Mouse (Mus musculus) hindbrain, embryonic 10.5 days (tissue): Measurements from ENCODE around the gene Slc26a8. TPM values are rescaled to one million over a fixed set of nuclear protein-coding genes. Genes with fewer than 3 reads are reported as not detected.

Experiments used
- DNase-seq: peaks from one replicate; pipeline ENCODE4 v3.0.0-alpha.2; 2017; ENCODE audit warnings: low spot score
- H3K27ac ChIP-seq: fragments of 300-500 bp; sonication (generic); 2 replicates; pipeline ENCODE4 v1.5.1; 2016; ENCODE audit warnings: mild to moderate bottlenecking, moderate library complexity
- H3K27me3 ChIP-seq: fragments of 300-500 bp; sonication (generic); 2 replicates; pipeline ENCODE4 v1.6.1; 2016; ENCODE audit warnings: mild to moderate bottlenecking; ENCODE audit not compliant: poor library complexity, insufficient read depth, severe bottlenecking
- H3K36me3 ChIP-seq: fragments of 300-500 bp; sonication (generic); 2 replicates; pipeline ENCODE4 v1.6.1; 2016; ENCODE audit warnings: mild to moderate bottlenecking, moderate library complexity
- H3K4me1 ChIP-seq: fragments of 300-500 bp; sonication (generic); replicated peaks from 2 replicates; pipeline ENCODE4 v1.6.1; 2016; ENCODE audit warnings: mild to moderate bottlenecking
- H3K4me3 ChIP-seq: fragments of 300-500 bp; sonication (generic); 2 replicates; pipeline ENCODE4 v1.5.1; 2016; ENCODE audit warnings: mild to moderate bottlenecking, moderate library complexity
- H3K9me3 ChIP-seq: fragments of 300-500 bp; sonication (generic); 2 replicates; pipeline ENCODE4 v1.6.1; 2016; ENCODE audit warnings: mild to moderate bottlenecking, moderate library complexity
- WGBS: fragments of 180-500 bp; shearing (Covaris S2); methylation state at CpG from one replicate; pipeline ENCODE4 v1.1.7; 2016; 5-methylcytosine and 5-hydroxymethylcytosine counted together
- polyA plus RNA-seq: library from polyadenylated mRNA; unstranded; fragments of >200 nt; fragmentation: Nextera tagmentation; extraction: Ambion mirVana; gene quantifications from 2 replicates; pipeline ENCODE4 v1.2.1, GENCODE M21; 2016

The Slc26a8 gene
- polyA plus RNA-seq, 1 experiment from 2014 or later = 0.41 TPM

- no peaks in the 10 kb centered on the region for H3K27me3 ChIP-seq
- peaks cover 23% of the 10 kb centered on the region for H3K4me1 ChIP-seq
- no peak for DNase-seq
- no peaks in the 10 kb centered on the region for H3K9me3 ChIP-seq
- no peaks in the 10 kb centered on the region for H3K36me3 ChIP-seq
- H3K4me3 ChIP-seq = no peak overlapping the region
- no peak overlapping the region for H3K27ac ChIP-seq
- WGBS = 83% methylated on average over 2 of the region's 2 CpGs
Measured at GRCm38 (mm10) chr17:28626937-28627336, 63.1 kb downstream of the Slc26a8 start.

GRCm38 (mm10) chr17:28625327-28625726, 64.7 kb downstream of the Slc26a8 start:
- no peaks in the 10 kb centered on the region for H3K27me3 ChIP-seq
- peaks cover 35% of the 10 kb centered on the region for H3K4me1 ChIP-seq
- 93% methylated on average over 15 of the region's 15 CpGs for WGBS
- H3K4me3 ChIP-seq = no peak overlapping the region
- DNase-seq = no peak
- H3K9me3 ChIP-seq = no peaks in the 10 kb centered on the region
- no peak overlapping the region for H3K27ac ChIP-seq
- H3K36me3 ChIP-seq = peaks cover 6% of the 10 kb centered on the region

- H3K27me3 ChIP-seq = no peaks in the 10 kb centered on the region
- WGBS = 87% methylated on average over 2 of the region's 2 CpGs
Measured at GRCm38 (mm10) chr17:28624841-28625240, 65.2 kb downstream of the Slc26a8 start.

GRCm38 (mm10) chr17:28622300-28622759, 67.7 kb downstream of the Slc26a8 start, which contains the start of gene Srpk1:
Gene Srpk1 (minus strand): TSS chr17:28622709.
- H3K27me3 ChIP-seq = no peaks in the 10 kb centered on the region
- peak; percentile 92 for DNase-seq
- H3K4me1 ChIP-seq = peaks cover 42% of the 10 kb centered on the region
- H3K4me3 ChIP-seq = peak within 1 kb of the TSS; percentile 78
- WGBS = under 1% methylated on average over 53 of the region's 53 CpGs
- no peaks in the 10 kb centered on the region for H3K9me3 ChIP-seq
- peaks cover 36% of the 10 kb centered on the region for H3K36me3 ChIP-seq
- H3K27ac ChIP-seq = peak within 1 kb of the TSS; percentile 94

More at GRCm38 (mm10) chr17:28624841-28625240, 65.2 kb downstream of the Slc26a8 start:
- DNase-seq = no peak
- H3K36me3 ChIP-seq = peaks cover 11% of the 10 kb centered on the region
- no peak overlapping the region for H3K4me3 ChIP-seq
- H3K9me3 ChIP-seq = no peaks in the 10 kb centered on the region
- H3K27ac ChIP-seq = no peak overlapping the region
- H3K4me1 ChIP-seq = peaks cover 39% of the 10 kb centered on the region

- H3K27me3 ChIP-seq = no peaks in the 10 kb centered on the region
- H3K36me3 ChIP-seq = peaks cover 42% of the 10 kb centered on the region
- DNase-seq = peak; percentile 70
- peaks cover 42% of the 10 kb centered on the region for H3K4me1 ChIP-seq
- no peaks in the 10 kb centered on the region for H3K9me3 ChIP-seq
- peak overlapping the region; percentile 94 for H3K27ac ChIP-seq
- WGBS = under 1% methylated on average over 59 of the region's 78 CpGs
- H3K4me3 ChIP-seq = peak overlapping the region; percentile 78
Measured at GRCm38 (mm10) chr17:28621381-28622299, 68.4 kb downstream of the Slc26a8 start.

GRCm38 (mm10) chr17:28618775-28619174, 71.3 kb downstream of the Slc26a8 start:
- WGBS = 96% methylated on average over 1 of the region's 1 CpGs
- H3K4me1 ChIP-seq = peaks cover 42% of the 10 kb centered on the region
- no peak for DNase-seq
- H3K36me3 ChIP-seq = peaks cover 67% of the 10 kb centered on the region
- no peaks in the 10 kb centered on the region for H3K27me3 ChIP-seq
- no peak overlapping the region for H3K4me3 ChIP-seq
- H3K27ac ChIP-seq = no peak overlapping the region
- H3K9me3 ChIP-seq = no peaks in the 10 kb centered on the region

- H3K27me3 ChIP-seq = no peaks in the 10 kb centered on the region
- H3K4me3 ChIP-seq = no peak overlapping the region
- peaks cover 42% of the 10 kb centered on the region for H3K4me1 ChIP-seq
- 87% methylated on average over 7 of the region's 7 CpGs for WGBS
- no peaks in the 10 kb centered on the region for H3K9me3 ChIP-seq
- H3K36me3 ChIP-seq = peaks cover 72% of the 10 kb centered on the region
- no peak overlapping the region for H3K27ac ChIP-seq
- DNase-seq = no peak
Measured at GRCm38 (mm10) chr17:28618124-28618523, 71.9 kb downstream of the Slc26a8 start.

GRCm38 (mm10) chr17:28617636-28618035, 72.4 kb downstream of the Slc26a8 start:
- H3K4me3 ChIP-seq = no peak overlapping the region
- 91% methylated on average over 10 of the region's 10 CpGs for WGBS

GRCm38 (mm10) chr17:28615332-28615731, 74.7 kb downstream of the Slc26a8 start:
- peaks cover 22% of the 10 kb centered on the region for H3K4me1 ChIP-seq
- peaks cover 66% of the 10 kb centered on the region for H3K36me3 ChIP-seq
- no peaks in the 10 kb centered on the region for H3K27me3 ChIP-seq
- H3K27ac ChIP-seq = no peak overlapping the region
- 95% methylated on average over 4 of the region's 4 CpGs for WGBS
- no peak for DNase-seq
- H3K4me3 ChIP-seq = no peak overlapping the region
- no peaks in the 10 kb centered on the region for H3K9me3 ChIP-seq

More at GRCm38 (mm10) chr17:28617636-28618035, 72.4 kb downstream of the Slc26a8 start:
- Histone ChIP-seq H3K27me3 (no peaks in the 10 kb centered on the region), H3K4me1 (peaks cover 40% of the 10 kb centered on the region), H3K27ac (no peak overlapping the region), H3K36me3 (peaks cover 72% of the 10 kb centered on the region), H3K9me3 (no peaks in the 10 kb centered on the region)
- DNase-seq = no peak

- Histone ChIP-seq H3K9me3 (no peaks in the 10 kb centered on the region), H3K27ac (no peak overlapping the region), H3K4me1 (peaks cover 6% of the 10 kb centered on the region), H3K4me3 (no peak overlapping the region), H3K27me3 (no peaks in the 10 kb centered on the region), H3K36me3 (peaks cover 55% of the 10 kb centered on the region)
- WGBS = 90% methylated on average over 6 of the region's 6 CpGs
- DNase-seq = no peak
Measured at GRCm38 (mm10) chr17:28613096-28613495, 76.9 kb downstream of the Slc26a8 start.

- no peak for DNase-seq
- peaks cover 55% of the 10 kb centered on the region for H3K36me3 ChIP-seq
- H3K9me3 ChIP-seq = no peaks in the 10 kb centered on the region
- H3K27ac ChIP-seq = no peak overlapping the region
- H3K4me3 ChIP-seq = no peak overlapping the region
- H3K27me3 ChIP-seq = no peaks in the 10 kb centered on the region
- WGBS = 87% methylated on average over 2 of the region's 2 CpGs
- H3K4me1 ChIP-seq = peaks cover 2% of the 10 kb centered on the region; the same call in 1 of the 2 replicates
Measured at GRCm38 (mm10) chr17:28612603-28613002, 77.4 kb downstream of the Slc26a8 start.

GRCm38 (mm10) chr17:28609543-28609942, 80.5 kb downstream of the Slc26a8 start:
- no peaks in the 10 kb centered on the region for H3K9me3 ChIP-seq
- H3K27ac ChIP-seq = no peak overlapping the region
- no peak for DNase-seq
- H3K36me3 ChIP-seq = peaks cover 59% of the 10 kb centered on the region
- no peak overlapping the region for H3K4me3 ChIP-seq
- no peaks in the 10 kb centered on the region for H3K4me1 ChIP-seq
- H3K27me3 ChIP-seq = no peaks in the 10 kb centered on the region
- WGBS = 87% methylated on average over 3 of the region's 3 CpGs

- H3K27ac ChIP-seq = no peak overlapping the region
- no peak overlapping the region for H3K4me3 ChIP-seq
- no peak for DNase-seq
- 89% methylated on average over 9 of the region's 9 CpGs for WGBS
- H3K9me3 ChIP-seq = no peaks in the 10 kb centered on the region
- no peaks in the 10 kb centered on the region for H3K4me1 ChIP-seq
- H3K36me3 ChIP-seq = peaks cover 98% of the 10 kb centered on the region
- no peaks in the 10 kb centered on the region for H3K27me3 ChIP-seq
Measured at GRCm38 (mm10) chr17:28601557-28602250, 88.3 kb downstream of the Slc26a8 start.
